Mouse (Mus musculus) c-Kit-negative CD71-positive TER-119-positive erythroid progenitor cells, embryonic 14.5 days (primary cell): ENCODE measurements around the gene Gnas.
"Not testable (repeated sequence)": the region's sequence is repeated elsewhere in the genome, so short reads cannot be mapped to it uniquely, and the experiment has no call there.

Experiments used
- DNase-seq: peaks from one replicate; pipeline ENCODE4 v3.0.0-alpha.2; 2013; ENCODE audit warnings: low read depth, low spot score

Gnas gene

DNA sequence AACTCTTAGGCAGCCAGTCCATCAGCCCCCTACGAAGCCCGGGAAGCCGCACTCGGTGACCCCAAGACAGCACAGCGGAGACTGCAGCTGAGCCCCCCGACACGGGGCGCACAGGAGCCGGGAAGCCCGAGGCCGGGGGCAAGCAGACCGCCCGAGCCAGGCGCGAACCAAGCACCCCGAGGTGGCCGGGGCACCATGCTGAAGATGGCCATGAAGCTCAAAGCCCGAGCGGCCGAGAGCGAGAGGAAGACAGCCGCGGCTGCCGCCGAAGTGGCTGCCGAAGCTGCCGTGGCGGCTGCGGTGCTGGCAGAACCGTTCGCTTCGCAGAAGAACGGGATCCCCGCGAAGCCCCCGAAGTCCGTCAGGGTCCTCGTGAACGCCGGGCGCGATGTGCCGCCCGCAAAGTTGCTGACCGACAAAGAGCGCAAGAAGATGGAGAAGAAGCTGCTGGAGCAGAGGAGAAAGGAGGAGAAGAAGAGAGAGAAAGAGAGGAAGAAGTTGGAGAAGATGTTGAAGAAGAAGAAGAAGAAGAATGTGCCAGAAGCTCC, 44.3 kb downstream of the Gnas start:
- no peak for DNase-seq

DNA sequence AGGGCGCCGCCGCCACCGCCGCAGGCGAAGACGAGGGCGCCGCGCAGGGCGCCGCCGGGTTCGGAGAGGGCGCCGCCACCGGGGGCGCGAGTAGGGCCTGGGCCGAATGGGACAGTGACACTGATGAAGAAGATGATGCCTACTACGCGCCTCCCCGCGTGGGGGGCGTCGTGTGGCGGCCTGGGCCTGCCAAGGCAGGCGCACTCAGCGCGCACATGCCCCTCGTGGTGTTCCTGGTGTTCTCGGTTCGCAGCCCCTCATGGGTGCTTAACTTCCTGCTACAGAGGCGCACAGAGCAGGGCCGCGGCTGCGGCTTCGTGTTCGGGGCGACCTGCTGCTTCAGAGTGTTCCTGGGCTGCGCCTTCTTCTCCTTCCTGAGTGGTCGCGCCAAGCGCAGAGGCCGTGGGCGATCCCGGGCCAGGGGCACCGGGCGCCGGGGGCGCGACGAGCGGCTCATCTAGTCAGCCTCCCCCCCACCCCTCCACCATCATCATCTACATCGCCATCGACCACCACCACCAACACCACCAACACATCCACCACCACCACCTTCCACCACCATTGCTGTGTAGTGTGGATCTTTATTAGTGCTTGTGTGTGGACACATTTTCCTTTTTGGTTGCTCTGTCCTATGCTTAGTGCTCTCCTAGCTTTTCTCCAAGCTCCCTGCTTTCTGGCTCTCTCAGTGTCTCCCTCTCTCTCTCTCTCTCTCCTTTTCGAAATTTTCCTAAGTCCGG, 45.0 kb downstream of the Gnas start:
- no peak for DNase-seq

DNA sequence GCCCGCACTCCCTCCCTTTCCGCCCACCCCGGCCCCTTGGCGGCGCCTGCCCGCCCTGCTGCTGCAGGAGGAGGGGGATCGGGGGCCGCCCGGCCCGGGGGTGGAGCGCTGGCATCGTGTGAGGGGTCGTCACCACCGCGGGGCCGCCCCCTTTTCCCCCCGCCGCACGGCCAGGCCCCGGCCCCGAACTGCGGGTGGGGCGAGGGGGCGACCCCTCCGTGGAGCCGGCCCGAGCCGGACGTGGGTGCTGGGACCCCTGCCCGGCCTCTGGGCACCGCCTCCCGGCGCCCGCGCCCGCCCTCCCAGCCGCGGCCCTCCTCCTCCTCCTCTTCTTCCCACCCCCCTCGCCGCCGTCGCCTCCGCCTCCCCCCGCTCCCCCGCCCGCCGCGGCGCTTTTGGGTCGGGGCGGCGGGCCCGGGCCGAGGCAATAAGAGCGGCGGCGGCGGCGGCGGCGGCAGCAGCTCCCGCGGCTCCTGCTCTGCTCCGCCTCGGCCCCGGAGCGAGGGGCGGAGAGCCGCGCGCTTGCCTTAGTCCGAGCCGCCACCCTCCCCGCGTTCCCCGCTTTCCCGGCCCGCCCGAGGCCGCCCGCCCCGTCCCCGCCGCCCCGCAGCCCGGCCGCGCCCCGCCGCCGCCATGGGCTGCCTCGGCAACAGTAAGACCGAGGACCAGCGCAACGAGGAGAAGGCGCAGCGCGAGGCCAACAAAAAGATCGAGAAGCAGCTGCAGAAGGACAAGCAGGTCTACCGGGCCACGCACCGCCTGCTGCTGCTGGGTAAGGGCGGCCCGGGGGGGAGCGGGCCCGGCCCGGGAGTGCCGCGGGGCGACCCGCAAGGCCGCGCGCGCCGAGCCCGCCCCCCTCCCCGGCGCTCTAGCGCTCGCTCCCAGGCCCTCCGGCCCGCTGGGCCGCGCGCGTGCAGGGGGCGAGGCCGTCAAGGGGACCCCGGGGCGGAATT, 45.8 kb downstream of the Gnas start:
- no peak for DNase-seq

DNA sequence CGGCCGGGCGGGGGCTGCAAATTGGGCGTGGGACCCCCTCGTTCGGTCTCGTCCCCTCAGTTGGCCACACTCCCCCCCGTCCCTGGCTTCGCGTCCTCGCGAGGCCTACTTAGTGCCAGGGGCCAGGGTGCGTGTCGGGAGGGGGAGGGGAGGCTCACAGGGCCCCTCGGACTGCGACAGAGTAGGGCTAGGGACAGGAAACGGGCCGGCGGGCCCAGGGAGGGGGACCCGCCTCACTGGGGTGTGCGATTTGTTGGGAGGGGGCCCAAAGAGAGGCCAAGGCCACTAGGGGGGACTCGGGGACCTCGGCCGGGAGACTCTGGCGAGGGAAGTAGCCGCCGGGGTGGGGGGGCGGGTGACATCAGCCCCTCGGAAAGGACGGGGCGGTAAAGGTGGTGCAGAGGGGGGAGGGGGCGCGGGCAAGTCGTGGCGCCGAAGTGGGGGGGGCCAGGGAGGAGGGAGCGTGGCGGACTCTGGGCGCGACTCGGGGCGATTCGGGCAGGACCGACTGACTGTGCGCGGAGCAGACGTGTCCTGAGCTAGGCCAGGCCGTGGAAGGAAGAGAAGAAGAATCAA, 46.6 kb downstream of the Gnas start:
- no peak for DNase-seq

DNA sequence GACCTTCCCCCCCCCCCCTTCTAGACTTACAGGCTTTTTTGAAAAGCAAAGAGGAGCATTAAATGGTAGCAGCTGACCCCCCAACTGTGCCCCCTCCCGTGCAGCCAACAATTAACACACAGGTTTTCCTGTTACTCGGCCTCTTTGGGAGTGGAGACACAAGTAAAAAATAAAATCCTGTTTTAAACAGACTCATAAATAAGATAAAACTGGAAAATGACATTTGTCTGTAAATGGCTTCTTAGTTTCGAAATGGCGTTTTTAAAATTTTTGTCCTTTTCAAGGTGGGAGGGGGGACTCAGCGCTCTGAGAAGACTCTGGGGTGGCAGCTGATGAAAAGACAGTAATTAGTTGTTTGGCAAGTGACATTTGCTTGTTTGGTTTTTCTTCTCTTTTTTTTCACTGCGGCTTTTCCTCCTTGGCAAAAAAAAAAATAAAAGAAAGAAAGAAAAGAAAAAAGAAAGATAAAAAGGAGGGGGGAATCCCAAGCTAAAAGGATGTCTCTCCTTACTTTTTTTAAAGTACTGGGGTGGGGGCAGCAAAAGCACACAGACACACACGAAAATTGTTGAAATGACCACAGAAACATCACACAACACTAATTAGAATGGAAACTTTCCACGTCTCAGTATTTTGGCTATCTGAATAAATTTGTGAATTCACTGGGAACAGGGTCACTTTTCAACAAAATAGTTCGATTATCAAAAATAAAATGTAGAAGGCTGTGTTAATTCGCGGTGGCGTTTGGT, 47.3 kb downstream of the Gnas start:
- no peak for DNase-seq

DNA sequence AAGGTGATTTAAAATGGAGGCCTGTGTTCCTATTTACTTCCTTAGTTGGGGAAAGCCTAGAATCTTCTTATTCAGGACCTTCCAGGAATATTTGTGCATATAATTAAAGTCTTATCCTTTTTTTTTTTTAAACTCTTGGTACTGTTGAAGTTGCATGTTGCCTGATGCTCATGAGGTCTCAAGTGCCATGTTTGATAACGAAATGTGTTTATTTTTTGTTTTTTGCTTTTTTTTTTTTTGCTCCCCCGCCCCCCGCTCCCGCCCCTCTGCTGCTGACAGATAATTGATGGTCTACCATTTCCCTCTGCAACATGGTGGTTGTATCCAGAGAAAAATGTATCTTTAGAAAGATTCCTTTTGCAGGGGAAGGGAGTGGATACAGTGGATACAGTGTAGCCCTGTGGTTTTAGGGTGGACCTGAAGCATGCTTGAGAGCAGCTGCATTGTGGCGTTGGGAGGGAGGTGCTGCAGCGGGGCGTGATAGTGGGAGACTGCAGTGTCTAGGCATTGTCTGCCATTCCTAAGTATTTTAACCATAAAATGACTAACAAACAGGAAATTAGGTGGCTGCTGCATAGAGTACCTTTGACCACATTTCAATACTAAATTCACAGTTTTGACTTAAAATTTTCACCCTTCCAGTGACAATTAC, 49.2 kb downstream of the Gnas start:
- DNase-seq: no peak

DNA sequence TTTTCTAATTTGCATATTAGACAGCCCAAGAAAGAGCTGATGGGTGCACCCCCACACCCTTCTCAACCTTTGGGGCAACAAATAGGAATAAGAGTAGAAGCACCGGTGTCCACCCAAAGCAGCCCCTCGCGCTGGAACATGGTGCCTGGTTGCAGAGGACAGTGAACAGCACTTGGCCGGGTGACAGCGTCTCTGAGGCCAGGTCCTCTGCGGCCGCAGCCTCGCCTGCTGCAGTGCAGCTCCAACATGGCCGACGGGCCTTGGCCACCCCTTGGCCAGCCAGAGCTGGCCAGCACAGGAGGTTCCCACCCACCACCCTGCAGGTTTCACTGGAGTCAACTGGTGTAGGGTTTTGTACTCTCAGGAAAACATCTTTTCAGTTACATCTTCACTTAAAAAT, 50.3 kb downstream of the Gnas start:
- DNase-seq: no peak

DNA sequence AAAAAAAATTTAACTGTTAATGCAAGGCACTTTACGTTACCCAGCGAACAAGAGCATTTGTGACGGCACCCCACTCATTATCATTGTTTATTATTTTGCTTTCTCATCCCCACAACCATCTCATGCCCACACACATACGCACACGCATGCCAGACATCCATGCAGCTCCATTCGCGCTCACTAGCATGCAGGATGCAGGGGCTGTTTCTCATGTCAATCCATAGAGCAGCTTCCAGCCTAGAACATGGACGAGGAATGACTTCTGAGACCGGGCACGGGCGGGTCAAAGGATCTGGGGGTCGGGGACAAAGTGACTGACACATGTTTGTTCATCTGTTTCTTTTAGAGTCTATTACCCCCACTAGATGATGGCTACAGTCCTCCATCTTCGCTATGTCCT, 53.2 kb downstream of the Gnas start:
- DNase-seq: no peak

DNA sequence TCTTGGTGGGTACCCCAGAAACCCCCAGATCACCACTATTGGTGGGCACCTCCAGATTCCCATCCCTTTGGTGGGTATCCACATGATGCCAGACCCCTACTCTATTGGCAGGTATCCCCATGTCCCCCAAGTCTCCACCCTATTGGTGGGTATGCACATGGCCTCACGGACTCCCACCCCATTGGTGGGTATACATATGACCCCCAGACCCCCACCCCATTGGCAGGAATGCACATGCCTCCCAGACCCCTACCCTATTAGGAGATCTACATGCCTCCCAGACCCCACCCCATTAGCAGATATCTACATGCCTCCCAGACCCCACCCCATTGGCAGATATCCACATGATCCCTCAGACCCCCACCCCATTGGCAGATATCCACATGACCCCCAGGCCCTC, 55.6 kb downstream of the Gnas start:
- no peak for DNase-seq

DNA sequence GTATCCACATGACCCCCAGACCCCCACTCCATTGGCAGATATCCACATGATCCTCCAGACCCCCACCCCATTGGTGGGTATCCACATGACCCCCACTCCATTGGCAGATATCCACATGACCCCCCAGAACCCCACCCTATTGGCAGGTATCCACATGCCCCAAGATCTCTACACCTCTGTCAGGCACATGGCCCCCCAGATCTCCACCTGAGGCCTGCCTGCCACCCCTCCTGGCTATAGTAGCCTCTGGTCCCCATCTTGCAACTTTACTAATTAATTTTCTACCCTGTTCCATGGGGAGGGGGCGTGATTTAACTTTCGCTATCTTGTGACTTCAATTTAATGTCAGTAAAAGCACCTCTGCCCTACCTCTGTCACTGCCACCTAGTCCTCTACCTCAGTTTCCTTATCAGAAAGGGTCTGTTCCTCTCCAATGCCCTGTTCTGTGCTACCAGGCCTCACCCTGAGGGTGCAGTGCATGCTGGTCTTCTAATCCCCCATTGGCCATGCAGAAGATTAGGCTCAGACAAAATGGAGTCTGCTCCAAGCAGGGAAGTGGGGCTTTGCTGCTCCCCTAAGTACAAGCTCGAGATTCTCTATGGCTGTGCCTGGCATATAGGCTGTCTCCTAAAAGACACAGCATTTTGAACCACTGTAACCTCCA, 56.2 kb downstream of the Gnas start:
- no peak for DNase-seq

DNA sequence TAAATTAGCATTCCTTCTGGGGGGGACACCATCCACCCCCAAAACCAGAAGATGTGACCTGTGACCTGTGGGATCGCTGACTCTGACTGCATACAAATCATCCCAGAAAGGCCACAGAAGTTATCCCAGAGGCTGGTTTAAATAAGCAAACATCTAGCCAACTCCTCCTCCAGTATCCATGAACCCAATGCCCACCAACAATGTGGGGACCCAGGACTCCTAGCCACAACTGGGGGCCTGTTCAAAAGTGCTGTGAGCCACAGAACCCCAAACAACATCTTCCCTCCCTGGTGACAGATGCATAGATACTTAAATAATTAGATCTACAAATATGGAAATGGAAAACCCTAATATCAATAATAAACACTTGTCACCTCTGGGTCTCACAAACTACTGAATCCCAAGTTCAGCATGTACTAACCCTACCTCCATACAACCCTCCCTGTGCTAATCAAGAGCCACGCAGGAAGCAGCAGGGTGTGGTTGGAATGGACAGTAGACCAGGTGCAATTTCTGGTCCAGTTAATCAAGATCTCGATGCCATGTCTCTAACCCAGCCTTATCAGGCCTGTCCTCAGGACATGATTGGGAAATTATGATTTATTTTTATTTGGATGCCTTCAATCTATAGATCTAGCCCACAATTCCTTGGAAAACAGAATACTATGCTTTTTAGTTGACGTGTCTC, 56.9 kb downstream of the Gnas start:
- DNase-seq: no peak

DNA sequence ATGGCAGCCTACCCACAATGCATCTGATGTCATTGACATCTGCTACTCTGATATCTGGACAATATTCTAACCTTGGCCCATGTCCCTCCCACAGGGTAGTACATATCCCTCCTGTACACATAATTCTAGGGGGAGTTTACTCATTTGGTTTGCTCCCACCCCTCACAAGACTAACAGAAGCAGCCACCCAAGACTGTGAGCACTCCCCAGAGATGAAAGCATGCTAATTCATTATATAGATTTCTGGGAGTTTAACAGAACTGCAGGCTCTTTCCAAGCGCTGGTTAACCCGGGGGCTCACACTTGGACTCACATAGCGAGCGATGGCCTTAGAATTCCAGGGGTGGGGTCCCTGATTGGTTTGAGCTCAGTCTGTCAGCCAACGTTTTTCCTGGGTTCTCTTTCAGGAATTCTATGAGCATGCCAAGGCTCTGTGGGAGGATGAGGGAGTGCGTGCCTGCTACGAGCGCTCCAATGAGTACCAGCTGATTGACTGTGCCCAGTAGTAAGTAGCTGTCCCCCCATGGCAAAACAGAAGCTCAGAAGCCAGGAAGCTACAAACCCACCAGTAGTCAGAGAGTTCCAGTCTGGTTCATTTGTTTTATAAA, 58.8 kb downstream of the Gnas start:
- no peak for DNase-seq

DNA sequence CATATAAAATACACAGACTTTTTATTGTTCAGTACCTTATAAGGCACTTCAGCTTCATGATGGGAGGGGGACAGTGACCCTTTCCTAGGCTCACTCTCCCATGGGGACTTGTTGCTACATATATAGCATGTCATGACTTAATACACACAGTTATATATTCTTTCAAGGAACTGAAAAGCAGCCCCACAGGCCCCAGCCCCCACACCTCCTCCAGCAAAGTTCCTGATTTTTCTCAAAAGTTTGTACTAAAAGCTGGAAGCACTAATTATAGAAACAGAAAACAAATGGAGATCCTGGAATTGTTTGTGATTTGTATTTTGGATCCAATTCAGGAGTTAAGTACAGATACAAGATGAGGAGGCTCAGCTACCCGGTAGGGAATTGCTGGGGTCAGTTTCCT, 59.4 kb downstream of the Gnas start:
- no peak for DNase-seq

DNA sequence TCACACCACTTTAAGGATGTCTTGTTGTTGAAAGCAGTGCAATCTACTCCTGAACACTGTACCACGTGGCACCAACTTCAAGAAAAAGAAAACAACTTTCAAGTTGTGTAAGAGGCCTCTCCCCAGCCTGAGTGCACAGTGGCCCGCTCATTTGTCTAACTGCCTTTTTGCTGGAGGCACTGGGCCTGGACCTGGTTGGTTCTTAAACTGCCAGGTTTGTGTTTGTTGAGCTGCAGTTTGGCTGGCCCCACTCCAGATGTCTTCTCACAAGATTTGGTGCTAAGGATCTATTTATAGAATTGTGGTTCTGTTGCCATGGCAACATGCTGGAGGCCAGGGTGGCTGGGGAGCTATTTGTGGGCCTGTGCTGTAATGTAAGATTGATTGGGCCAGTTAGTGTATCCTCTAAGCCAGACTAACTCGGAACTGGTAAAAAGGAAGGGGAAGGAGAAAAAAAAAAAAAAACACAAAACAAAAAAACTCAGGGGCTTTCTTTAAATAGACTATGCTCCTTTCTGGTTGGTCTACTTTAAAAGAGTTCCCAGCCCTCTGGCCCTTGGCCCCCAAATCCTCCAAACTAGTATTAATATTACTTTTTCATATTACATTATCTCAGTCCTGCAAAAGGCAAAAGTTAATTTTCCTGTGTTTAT, 60.0 kb downstream of the Gnas start:
- DNase-seq: no peak

DNA sequence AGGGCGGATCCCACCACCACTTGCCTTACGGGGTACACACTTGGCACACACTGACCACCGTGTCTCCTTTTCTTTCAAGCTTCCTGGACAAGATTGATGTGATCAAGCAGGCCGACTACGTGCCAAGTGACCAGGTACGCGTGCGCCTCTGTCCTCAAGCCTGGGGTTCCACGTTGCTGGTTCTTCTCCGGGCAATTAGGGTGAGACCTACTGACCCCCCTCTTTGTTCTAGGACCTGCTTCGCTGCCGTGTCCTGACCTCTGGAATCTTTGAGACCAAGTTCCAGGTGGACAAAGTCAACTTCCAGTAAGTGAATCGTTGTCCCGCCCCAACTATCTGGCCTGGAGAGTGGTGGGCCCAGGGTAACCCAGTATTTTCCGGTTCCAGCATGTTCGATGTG, 60.9 kb downstream of the Gnas start:
- DNase-seq: no peak

DNA sequence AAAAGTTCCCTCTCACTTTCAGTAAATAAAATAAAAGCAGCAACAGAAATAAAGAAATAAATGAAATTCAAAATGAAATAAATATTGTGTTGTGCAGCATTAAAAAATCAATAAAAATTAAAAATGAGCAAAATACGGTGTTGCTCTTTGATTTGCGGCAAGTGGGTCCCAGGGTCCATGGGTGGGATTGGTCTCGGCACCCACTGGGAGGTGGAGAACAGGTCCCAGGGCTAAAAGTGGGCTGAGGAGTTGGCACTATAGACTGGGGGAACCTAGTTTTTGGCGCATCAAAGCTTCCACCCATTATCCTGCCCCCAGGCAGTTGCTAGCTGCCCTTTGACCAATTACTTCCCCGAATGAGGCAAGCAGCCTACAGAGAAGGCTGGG, 62.5 kb downstream of the Gnas start, which contains the start of gene Gm20721:
Gm20721 (minus strand) TSS at position 101 of the 387 bp plus-strand sequence.
- no peak for DNase-seq

DNA sequence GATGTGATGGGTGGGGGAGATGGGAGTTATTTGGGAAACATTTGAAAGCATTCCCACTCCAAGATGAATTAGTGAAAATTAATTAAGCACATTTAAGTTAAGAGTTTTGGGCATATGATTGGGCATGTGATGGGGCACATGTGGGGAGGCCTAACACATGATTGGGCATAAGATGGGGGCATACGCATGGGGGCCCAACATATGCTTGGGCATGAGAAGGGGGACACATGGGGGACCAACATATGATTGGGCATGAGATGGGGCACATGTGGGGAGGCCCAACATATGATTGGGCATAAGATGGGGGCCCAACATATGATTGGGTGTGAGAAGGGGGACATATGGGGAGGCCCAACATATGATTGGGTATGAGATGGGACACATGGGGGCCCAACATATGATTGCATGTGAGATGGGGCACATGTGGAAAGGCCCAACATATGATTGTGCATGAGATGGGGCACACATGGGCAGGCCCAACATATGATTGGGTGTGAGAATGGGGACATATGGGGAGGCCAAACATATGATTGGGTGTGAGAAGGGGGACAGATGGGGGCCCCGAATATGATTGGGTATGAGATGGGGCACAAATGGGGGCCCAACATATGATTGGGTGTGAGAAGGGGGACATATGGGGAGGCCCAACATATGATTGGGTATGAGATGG, 63.0 kb downstream of the Gnas start:
- not testable (repeated sequence) for DNase-seq

DNA sequence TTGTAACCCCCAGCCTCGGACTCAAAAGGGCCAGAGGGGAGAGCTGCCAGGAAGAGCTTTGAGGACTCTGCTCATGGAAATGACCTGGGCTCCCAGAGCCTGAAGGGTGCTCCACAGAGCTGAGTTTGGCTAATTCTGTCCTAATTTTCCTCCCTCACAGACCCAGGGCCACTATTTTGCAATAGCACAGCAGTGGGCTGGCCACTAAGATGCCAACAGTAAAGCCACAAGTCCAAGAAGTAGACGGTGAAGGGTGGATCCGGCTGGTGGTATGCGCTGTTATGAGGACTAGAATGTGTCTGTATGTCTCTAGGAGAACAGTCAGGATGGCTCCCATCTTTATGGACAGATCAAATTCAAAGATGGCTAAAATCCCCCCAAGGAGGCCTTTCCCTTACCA, 74.4 kb downstream of the Gnas start:
- DNase-seq: no peak
